Mouse (Mus musculus) ES-Bruce4 (cell line): ENCODE results near the gene Bud13. TPM values are rescaled to one million over a fixed set of nuclear protein-coding genes. Genes with fewer than 3 reads are reported as not detected.

Experiments used
- H3K27ac ChIP-seq: 2 replicates; pipeline ENCODE4 v1.5.1; 2012; ENCODE audit warnings: low read length, inconsistent platforms; ENCODE audit not compliant: insufficient read depth
- H3K27me3 ChIP-seq: 2 replicates; pipeline ENCODE4 v1.6.1; 2012; ENCODE audit warnings: mild to moderate bottlenecking, low read length, inconsistent platforms; ENCODE audit not compliant: control insufficient read depth, poor library complexity, insufficient read depth, severe bottlenecking
- H3K36me3 ChIP-seq: 2 replicates; pipeline ENCODE4 v1.6.1; 2012; ENCODE audit warnings: inconsistent platforms, mild to moderate bottlenecking, low read length, moderate library complexity; ENCODE audit not compliant: control insufficient read depth, poor library complexity, insufficient read depth, severe bottlenecking
- H3K4me1 ChIP-seq: one replicate; pipeline ENCODE4 v1.8.1; 2011; ENCODE audit warnings: low read length; ENCODE audit not compliant: control insufficient read depth, insufficient read depth
- H3K4me3 ChIP-seq: 2 replicates; pipeline ENCODE4 v1.5.1; 2011; ENCODE audit warnings: low read depth, mild to moderate bottlenecking, low read length
- H3K9ac ChIP-seq: 2 replicates; pipeline ENCODE4 v1.6.1; 2012; ENCODE audit warnings: low read depth, mild to moderate bottlenecking, inconsistent platforms; ENCODE audit not compliant: poor library complexity, severe bottlenecking
- H3K9me3 ChIP-seq: replicated peaks from 2 replicates; pipeline ENCODE4 v1.6.1; 2012; ENCODE audit warnings: mild to moderate bottlenecking, low read length, inconsistent platforms; ENCODE audit not compliant: control insufficient read depth, poor library complexity, insufficient read depth, severe bottlenecking
- CTCF ChIP-seq: IDR thresholded peaks from one replicate; pipeline ENCODE4 v1.8.1; 2011; ENCODE audit warnings: low read depth, low read length
- EP300 ChIP-seq: IDR thresholded peaks from 2 replicates; pipeline ENCODE4 v1.6.1; 2011; ENCODE audit warnings: low read depth, low read length; ENCODE audit not compliant: insufficient read depth
- POLR2A ChIP-seq: IDR thresholded peaks from one replicate; pipeline ENCODE4 v1.8.1; 2011; ENCODE audit warnings: low read length; ENCODE audit not compliant: insufficient read depth
- polyA plus RNA-seq: library from polyadenylated mRNA; stranded (reverse); fragments of >200 nt; gene quantifications from 2 replicates; pipeline ENCODE4 v1.2.4, GENCODE M21; 2011; ENCODE audit warnings: low read depth; ENCODE audit not compliant: missing spikeins, insufficient read depth, insufficient read length

The Bud13 gene
- polyA plus RNA-seq, 1 experiment = 28.5 TPM

DNA sequence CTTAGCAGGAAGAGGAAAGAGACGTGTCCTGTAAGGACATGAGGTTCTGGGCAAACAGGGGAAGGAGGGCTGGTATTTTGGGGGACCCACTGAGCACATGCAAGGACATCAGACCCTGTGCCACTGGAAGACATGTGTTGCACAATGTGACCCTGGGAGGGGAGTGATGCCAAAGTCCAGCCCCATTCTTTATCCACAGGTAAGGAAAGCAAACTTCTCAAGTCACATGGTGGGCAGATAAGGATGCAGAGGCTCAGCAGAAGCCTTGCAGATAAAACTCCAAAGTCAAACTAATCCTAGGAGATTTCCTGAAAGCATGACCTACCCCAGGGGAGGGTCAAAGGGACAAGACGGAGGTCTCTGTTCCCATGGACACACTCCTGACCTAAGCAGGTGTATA lies 41.0 kb upstream of the Bud13 start:
- Histone ChIP-seq H3K4me3 (no peak overlapping the region), H3K27me3 (no peaks in the 10 kb centered on the region), H3K9ac (no peak overlapping the region), H3K4me1 (no peaks in the 10 kb centered on the region), H3K9me3 (no peaks in the 10 kb centered on the region), H3K36me3 (no peaks in the 10 kb centered on the region), H3K27ac (no peak overlapping the region)
- TF ChIP-seq POLR2A (no peak), CTCF (no peak), EP300 (no peak)

DNA sequence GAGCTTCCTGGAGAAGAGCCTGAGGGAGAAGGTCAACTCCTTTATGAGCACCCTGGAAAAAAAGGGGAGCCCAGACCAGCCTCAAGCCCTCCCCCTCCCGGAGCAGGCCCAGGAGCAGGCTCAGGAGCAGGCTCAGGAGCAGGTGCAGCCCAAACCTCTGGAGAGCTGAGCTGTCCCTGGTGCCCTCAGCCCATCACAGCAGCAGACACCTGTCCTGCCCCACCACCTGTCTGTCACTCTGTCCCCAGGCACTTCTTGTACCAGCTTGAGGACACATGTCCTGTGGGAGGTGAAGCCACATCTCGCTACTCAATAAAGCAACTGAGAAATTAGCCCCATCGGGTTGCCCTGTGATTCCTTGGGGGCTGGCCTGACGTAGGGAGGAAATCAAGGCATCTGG lies 39.7 kb upstream of the Bud13 start:
- Histone ChIP-seq H3K27me3 (no peaks in the 10 kb centered on the region), H3K9me3 (no peaks in the 10 kb centered on the region), H3K27ac (no peak overlapping the region), H3K4me1 (no peaks in the 10 kb centered on the region), H3K4me3 (no peak overlapping the region), H3K9ac (no peak overlapping the region), H3K36me3 (no peaks in the 10 kb centered on the region)
- TF ChIP-seq POLR2A = no peak
- TF ChIP-seq CTCF = no peak
- TF ChIP-seq EP300 = no peak

DNA sequence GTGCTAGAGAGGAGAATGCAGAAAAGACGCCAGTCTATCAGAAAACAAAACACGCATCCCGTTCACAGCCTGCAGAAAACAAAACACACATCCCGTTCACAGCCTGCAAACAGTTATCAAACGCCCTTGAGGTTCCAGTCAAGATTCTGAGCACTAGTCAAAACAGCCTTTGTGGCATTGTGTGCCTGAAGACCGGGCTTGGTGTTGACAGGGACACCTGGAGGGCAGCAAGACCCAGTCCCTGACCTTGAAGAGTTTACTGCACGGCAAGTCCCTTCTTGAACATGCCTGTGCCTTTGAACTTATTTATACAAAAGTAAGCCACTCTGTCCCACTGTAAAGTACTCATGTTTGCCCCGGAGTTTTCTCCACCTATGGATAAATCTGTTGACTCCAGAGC lies 39.2 kb upstream of the Bud13 start:
- Histone ChIP-seq H3K9me3 (no peaks in the 10 kb centered on the region), H3K27me3 (no peaks in the 10 kb centered on the region), H3K36me3 (no peaks in the 10 kb centered on the region), H3K9ac (no peak overlapping the region), H3K4me3 (no peak overlapping the region), H3K27ac (no peak overlapping the region), H3K4me1 (no peaks in the 10 kb centered on the region)
- TF ChIP-seq EP300 = no peak
- no peak for TF ChIP-seq POLR2A
- TF ChIP-seq CTCF = no peak

GRCm38 (mm10) chr9:46246752-46247324 lies 36.0 kb upstream of the Bud13 start:
- H3K9me3 ChIP-seq = no peaks in the 10 kb centered on the region
- no peak overlapping the region for H3K4me3 ChIP-seq
- H3K27me3 ChIP-seq = no peaks in the 10 kb centered on the region
- H3K36me3 ChIP-seq = no peaks in the 10 kb centered on the region
- no peaks in the 10 kb centered on the region for H3K4me1 ChIP-seq
- TF ChIP-seq EP300 = no peak
- TF ChIP-seq CTCF = peak; percentile 54
- TF ChIP-seq POLR2A = no peak
- no peak overlapping the region for H3K9ac ChIP-seq
- H3K27ac ChIP-seq = no peak overlapping the region

- no peaks in the 10 kb centered on the region for H3K9me3 ChIP-seq
- no peaks in the 10 kb centered on the region for H3K27me3 ChIP-seq
- H3K27ac ChIP-seq = no peak overlapping the region
- H3K4me3 ChIP-seq = no peak overlapping the region
- TF ChIP-seq POLR2A = no peak
- no peak for TF ChIP-seq EP300
- TF ChIP-seq CTCF = no peak
- no peaks in the 10 kb centered on the region for H3K36me3 ChIP-seq
- H3K9ac ChIP-seq = no peak overlapping the region
- H3K4me1 ChIP-seq = peaks cover 2% of the 10 kb centered on the region
These were observed 26.6 kb upstream of the Bud13 start for GRCm38 (mm10) chr9:46256177-46256576.

- Histone ChIP-seq H3K9me3 (no peaks in the 10 kb centered on the region), H3K36me3 (no peaks in the 10 kb centered on the region), H3K27me3 (no peaks in the 10 kb centered on the region), H3K4me1 (peaks cover 2% of the 10 kb centered on the region), H3K4me3 (no peak overlapping the region), H3K27ac (no peak overlapping the region), H3K9ac (no peak overlapping the region)
- TF ChIP-seq CTCF = no peak
These were observed 26.0 kb upstream of the Bud13 start for GRCm38 (mm10) chr9:46256658-46257385.
